Mouse (Mus musculus) large intestine, adult 2 months (tissue): ENCODE data around the gene Srcin1. TPM values are rescaled to one million over a fixed set of nuclear protein-coding genes. Genes with fewer than 3 reads are reported as not detected.
A peak's percentile ranks its signal among the peaks of the same experiment; 100 is the strongest.

Source experiments
- DNase-seq: peaks from one replicate; pipeline ENCODE4 v3.0.0-alpha.2; 2012; ENCODE audit warnings: low read depth, low spot score
- WGBS: fragments of 180-500 bp; shearing (Covaris S2); methylation state at CpG from one replicate; pipeline ENCODE4 v1.1.7; 2018; 5-methylcytosine and 5-hydroxymethylcytosine counted together
- polyA plus RNA-seq: library from polyadenylated mRNA; depleted of rRNA; stranded (reverse); fragments of >200 nt; gene quantifications from 2 replicates; pipeline ENCODE4 v1.2.3, GENCODE M21; 2012

The Srcin1 gene
- polyA plus RNA-seq, 1 experiment = 0.19 TPM

DNA sequence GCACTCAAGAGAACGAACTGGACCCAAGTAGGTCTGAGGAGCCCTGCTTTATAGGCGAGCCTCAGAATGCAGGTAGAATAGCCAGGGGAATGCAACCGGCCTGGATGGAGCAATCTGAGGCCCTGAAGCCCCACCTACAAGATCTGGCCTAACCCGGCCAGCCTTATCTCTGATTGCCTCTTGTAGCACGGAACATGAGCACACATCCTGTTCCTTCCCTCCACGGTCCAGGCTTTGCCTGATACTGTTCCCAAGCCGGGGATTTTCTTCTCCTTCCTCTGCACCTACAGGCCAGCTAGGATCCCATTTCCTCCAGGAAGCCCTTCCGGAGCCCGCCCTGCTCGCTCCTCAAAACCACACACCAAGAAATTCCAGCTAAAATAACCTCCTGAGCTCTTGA lies 9.9 kb upstream of the Srcin1 start:
- no peak for DNase-seq
- 44% methylated on average over 10 of the region's 10 CpGs for WGBS

- no peak for DNase-seq
- 81% methylated on average over 7 of the region's 7 CpGs for WGBS
Observed at GRCm38 (mm10) chr11:97584476-97584875, 8.5 kb upstream of the Srcin1 start.

DNA sequence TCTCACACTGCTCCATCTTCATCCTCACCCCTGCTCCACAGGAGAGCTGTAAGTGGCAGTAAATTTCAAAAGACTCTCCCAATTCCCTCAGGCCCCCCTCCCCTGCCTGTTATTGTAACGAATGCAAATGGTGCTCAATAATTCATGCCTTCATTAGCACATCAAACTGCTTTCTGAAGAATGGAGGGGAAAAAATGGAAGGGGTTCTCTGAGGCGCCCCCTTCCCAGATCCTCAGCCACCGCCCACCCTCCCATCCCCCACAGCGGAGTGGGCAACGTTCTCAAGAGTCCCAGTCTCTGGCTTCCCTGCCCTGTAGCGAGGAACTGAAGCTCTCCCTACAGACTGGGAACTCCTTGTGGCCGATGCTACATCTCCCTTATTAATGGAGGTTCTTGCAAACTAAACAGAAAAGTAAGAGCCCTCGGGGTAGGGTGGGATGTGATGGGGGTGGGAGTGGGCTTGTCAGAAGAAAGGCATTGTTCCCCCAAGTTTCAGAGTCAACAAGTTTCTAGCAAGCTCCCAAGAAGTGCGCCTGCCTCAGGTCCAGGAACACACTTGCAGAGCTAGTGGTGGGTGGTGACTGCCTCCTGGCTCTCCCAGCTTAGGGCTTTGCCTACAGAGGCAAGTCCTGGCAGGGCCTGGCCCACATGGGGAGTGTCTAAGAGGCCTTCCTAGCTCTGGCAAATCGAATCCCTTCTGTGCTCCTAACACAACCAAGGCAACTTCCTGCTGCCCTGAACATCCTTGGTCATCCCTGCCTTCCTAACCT lies 3.3 kb upstream of the Srcin1 start:
- DNase-seq = no peak
- WGBS = 31% methylated on average over 10 of the region's 10 CpGs

DNA sequence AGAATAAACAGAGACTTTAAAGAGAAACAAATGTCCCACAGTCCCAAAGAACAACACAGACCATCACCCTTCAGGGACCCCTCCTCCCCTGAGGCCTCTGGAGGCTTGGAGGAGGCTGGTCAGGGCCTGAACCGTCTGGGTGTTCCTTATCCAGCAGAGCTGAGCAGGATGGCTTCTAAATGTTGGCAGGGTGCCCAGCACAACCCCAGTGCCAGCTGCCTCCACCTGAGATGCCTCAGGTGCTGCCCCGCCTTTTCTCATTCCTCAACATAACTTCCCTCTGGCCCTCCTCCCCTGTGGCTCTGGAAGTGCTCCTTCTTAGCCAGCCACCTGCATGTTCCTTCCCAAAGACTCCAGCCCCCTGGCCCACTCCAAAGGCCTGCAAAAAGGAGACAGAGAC lies 2.3 kb upstream of the Srcin1 start:
- DNase-seq = peak; percentile 14
- WGBS = 20% methylated on average over 2 of the region's 2 CpGs

GRCm38 (mm10) chr11:97575638-97576037 lies 348 bp downstream of the Srcin1 start:
- 1% methylated on average over 17 of the region's 18 CpGs for WGBS
- peak; percentile 35 for DNase-seq

DNA sequence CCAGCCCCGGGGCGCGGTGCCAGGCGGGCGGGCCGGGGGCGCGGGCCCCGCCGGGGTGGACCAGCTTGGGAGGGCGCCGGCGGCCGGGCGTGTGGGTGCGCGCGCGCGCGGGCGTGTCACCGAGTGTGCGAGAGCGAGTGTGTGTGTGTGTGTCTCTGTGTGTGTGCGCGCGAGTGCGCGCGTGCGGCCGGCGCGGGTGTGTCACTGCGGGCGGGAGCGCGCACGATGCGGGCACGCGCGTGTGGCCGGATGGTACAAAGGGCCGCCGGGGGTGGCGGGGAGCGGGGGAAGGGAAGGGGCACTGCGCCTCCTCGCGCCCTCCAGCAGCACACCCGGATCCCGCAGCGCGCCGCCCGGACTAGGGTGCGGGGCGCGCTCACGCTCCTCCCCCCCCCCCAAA lies 911 bp downstream of the Srcin1 start:
- no peak for DNase-seq

GRCm38 (mm10) chr11:97574551-97575051 lies 1.4 kb downstream of the Srcin1 start:
- no peak for DNase-seq
- 2% methylated on average over 43 of the region's 43 CpGs for WGBS

More for the DNA sequence above, 911 bp downstream of the Srcin1 start:
- WGBS = under 1% methylated on average over 55 of the region's 62 CpGs

DNA sequence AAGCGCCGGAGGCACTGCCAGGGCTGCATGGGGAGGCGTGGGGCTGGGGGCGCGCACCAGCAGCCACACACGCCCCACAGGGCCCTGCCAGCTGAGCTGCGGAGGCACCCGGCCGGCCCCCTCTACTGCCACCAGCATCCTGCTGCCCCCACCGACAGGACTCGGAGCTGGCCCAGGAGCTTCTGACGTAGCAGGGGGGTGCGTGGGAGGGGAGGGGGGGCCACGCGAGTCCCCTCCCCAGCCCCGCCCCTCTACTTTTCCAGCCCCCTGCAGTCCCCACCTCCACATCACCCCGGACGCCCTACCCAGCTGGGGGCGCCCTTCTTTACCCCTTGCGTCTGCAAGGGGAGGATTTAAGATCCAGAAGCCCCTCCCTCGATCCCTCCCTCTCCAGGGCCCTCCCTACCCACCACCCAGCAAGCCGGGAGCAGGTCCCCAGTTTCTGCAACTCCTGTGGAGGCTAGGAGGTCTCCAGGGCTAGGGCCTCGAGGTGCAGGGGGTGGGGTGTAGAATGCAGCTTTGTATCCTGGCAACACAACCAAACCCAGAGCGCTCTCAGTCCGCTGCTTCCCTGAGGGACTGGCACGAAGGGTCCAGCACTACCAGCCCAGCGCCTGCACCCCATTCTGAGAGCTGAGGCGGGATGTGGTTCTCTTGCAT lies 2.0 kb downstream of the Srcin1 start:
- DNase-seq = no peak
- WGBS = 4% methylated on average over 24 of the region's 28 CpGs

- WGBS = 30% methylated on average over 7 of the region's 7 CpGs
Observed at GRCm38 (mm10) chr11:97572895-97573480, 3.0 kb downstream of the Srcin1 start.

DNA sequence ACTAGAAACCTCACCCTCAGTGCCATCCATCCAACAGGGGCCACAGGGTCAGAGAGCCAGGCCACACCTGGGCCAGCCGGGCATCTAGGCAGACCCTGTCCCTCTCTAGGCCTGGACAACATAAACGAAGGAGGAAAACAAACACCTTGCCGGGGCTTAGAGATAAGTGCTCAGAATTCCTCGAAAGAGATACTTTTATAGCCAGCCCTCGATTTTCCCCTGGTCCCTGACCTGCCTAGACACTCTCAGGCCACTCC lies 4.0 kb downstream of the Srcin1 start:
- 16% methylated on average over 5 of the region's 5 CpGs for WGBS

More at GRCm38 (mm10) chr11:97572895-97573480, 3.0 kb downstream of the Srcin1 start:
- DNase-seq = no peak

DNA sequence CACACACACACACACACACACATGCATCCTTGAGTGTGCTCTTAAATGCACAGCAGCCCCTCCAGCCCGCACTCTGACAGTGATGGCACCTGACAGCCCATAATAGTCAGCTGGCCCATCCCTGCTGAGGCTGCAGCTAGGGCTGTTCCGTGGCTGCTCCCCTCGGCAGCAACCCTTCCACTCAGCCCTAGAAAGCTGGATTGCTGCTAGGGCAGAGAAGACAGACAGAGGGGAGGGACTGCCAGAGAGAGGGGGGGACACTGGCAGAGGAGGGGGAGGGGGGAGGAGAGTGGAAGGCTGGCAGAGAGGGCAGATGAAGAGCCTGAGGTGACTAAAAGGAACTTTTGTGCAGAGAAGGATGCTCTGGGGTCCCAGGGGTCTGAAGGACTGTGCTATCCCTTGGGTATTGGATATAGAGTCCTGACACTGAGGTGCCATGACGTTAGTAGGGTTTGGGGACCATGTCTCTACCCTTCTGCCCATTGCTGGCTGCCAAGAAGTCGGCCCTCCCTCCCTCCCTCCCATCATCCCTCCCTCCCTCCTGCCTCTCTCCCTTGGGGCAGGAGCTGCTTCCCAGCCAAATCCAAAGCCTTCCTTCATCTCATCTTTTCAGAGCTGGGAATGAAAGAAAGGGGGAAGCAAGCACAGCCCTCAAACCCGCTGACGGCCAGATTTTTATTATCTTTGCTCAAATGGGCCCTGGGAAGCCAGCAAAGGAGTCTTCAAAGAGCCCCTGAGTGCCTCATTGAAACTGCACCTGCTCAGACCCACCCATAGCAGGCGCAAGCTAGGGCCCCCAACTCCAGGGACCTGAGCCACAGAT lies 4.5 kb downstream of the Srcin1 start:
- WGBS = 12% methylated on average over 8 of the region's 8 CpGs

More for the DNA sequence above, 4.0 kb downstream of the Srcin1 start:
- DNase-seq = no peak

GRCm38 (mm10) chr11:97570493-97571137 lies 5.4 kb downstream of the Srcin1 start:
- DNase-seq = no peak
- 19% methylated on average over 8 of the region's 8 CpGs for WGBS

More for the DNA sequence above, 4.5 kb downstream of the Srcin1 start:
- DNase-seq = no peak

DNA sequence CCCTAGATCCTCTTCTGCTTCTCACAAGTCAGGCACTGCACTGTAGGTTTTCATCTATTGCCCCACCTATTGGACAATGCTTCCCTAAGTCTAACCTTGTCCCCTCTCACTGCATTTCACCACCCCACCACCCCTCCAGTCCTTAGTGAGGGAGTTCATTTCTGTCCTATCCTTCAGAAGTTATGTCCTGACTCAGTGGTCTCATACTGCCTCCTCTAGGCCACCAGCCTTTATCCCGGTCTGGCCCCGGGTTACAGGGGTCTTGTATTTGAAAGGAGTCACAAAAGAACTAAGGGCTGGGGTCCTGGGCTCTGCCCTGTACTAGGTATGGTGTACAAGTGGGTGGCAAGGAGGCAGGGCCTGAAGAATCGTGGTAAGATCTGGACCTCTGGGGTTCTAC lies 6.2 kb downstream of the Srcin1 start:
- no peak for DNase-seq
- WGBS = 64% methylated on average over 3 of the region's 3 CpGs

GRCm38 (mm10) chr11:97569301-97569724 lies 6.7 kb downstream of the Srcin1 start:
- 38% methylated on average over 5 of the region's 5 CpGs for WGBS
- no peak for DNase-seq

DNA sequence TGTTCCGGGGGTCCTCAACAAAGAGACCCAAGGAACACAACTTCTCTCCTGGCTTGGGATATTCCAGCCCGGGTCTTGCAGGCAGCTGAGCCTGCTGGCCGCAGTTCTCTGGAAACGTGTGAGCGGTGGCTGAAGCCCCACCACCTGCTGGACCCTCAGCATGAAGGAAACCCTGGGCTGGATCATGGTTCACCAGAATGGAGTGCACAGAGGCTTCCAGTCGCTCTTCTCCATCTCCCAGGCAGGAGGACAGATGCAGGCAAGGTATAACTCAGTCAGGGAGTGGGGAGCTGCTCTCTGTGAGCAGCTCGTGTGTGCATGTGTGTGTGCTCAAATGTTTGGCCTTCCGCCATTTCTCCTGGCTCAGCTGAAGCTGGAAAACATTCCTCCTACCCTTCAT lies 7.3 kb downstream of the Srcin1 start:
- WGBS = 13% methylated on average over 8 of the region's 8 CpGs
- no peak for DNase-seq

GRCm38 (mm10) chr11:97567480-97567879 lies 8.5 kb downstream of the Srcin1 start:
- no peak for DNase-seq
- WGBS = 18% methylated on average over 11 of the region's 11 CpGs

DNA sequence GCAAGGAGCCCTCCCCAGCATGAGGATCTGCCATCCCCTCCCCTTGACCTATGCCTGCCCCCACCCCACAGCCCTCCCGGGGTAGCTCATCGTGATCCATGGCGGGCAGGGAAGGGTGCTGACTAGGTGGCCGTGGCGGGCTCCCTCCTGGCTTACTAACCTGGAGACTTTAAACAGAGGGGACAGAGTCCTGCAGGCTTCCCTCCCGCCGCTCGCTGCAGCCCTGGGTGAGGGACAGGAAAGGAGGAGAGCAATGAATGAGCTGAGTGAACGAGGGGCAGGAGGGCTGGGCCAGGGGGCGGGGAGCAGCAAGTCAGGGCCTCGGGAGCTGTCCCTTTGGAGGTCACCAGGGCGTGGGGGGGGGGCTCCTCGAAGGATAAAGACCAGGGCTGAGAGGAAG lies 9.4 kb downstream of the Srcin1 start:
- WGBS = 4% methylated on average over 13 of the region's 13 CpGs
- no peak for DNase-seq

DNA sequence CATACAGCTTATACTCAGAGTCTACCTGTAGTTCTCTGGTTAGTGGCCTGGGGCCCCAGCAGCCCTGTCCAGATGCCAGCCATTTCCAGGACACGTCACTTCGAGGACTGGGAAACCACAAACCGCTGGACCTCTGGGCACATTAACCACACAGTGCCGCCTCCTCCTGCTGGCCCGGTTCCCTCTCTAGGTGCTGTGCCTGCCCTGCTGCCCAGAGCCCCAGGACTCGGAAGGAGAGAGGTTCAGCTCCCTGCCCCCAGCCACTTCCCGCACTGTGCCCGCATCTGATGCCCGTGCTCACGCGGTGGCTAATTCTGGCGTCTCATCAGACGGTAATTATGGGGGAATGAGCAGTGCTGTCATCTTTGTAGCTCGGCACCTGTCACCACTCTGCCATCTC lies 12.3 kb downstream of the Srcin1 start:
- 41% methylated on average over 14 of the region's 14 CpGs for WGBS

DNA sequence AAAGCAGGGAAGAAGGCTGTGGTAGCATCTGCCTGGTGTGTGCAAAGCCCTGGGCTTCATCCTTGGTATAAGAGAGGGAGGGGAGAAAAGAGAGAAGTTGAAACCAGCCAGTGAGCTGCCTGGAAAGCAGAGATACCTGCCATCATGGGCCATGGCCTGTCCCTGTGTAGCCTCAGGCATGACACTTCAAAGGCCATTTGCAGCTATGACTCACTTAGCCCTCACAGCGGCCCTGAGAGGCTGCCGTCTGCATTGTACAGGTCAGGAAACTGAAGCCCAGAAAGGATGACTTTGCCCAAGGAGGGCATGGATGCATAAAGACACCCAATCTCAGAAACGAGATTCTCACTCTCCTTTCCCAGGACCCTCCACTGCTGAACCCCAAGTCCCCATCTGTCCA lies 13.4 kb downstream of the Srcin1 start:
- no peak for DNase-seq
- WGBS = 33% methylated on average over 3 of the region's 3 CpGs

More for the DNA sequence above, 12.3 kb downstream of the Srcin1 start:
- no peak for DNase-seq
